Mouse (Mus musculus) gastrocnemius, adult 2 months (tissue): ENCODE data around the gene Eftud2. TPM values are rescaled to one million over a fixed set of nuclear protein-coding genes. Genes with fewer than 3 reads are reported as not detected.

Source experiments
- DNase-seq: peaks from one replicate; pipeline ENCODE4 v3.0.0; 2022
- H3K27ac ChIP-seq: fragments of 200-600 bp; 2 replicates; pipeline ENCODE4 v1.8.1; 2022; ENCODE audit warnings: mild to moderate bottlenecking
- H3K4me3 ChIP-seq: fragments of 200-600 bp; 2 replicates; pipeline ENCODE4 v1.8.1; 2022; ENCODE audit warnings: mild to moderate bottlenecking, moderate library complexity
- CTCF ChIP-seq: fragments of 200-600 bp; IDR thresholded peaks from 2 replicates; pipeline ENCODE4 v1.8.1; 2022; ENCODE audit warnings: antibody characterized with exemption, mild to moderate bottlenecking, moderate library complexity
- intact Hi-C: fragments of 180-260 bp; cut with DNase I; formaldehyde crosslinking; loops from one replicate; pipeline ENCODE4 v1.15.1; 2025
- total RNA-seq, 2 experiments: library from RNA; stranded (reverse); gene quantifications; 2 replicates each; pipeline ENCODE4 v1.2.3; 2021

Gene Eftud2
- total RNA-seq, 2 experiments from 2014 or later = 25.6 to 29.5 TPM

- no peak for TF ChIP-seq CTCF
- peak; percentile 9 for DNase-seq
- H3K27ac ChIP-seq = no peak overlapping the region
- H3K4me3 ChIP-seq = no peak overlapping the region
- intact Hi-C loops = no loop called here
Observed at GRCm38 (mm10) chr11:102896641-102897040, 15.9 kb upstream of the Eftud2 start.

- TF ChIP-seq CTCF = no peak
- DNase-seq = peak; percentile 9
- no peak overlapping the region for H3K4me3 ChIP-seq
- intact Hi-C loops = no loop called here
- no peak overlapping the region for H3K27ac ChIP-seq
Observed at GRCm38 (mm10) chr11:102895779-102896178, 15.0 kb upstream of the Eftud2 start.

GRCm38 (mm10) chr11:102894716-102895115 is 13.9 kb upstream of the Eftud2 start:
- intact Hi-C loops = no loop called here
- no peak for TF ChIP-seq CTCF

GRCm38 (mm10) chr11:102893015-102893651 is 12.3 kb upstream of the Eftud2 start:
- intact Hi-C loops = no loop called here
- peak; percentile 81 for DNase-seq
- Histone ChIP-seq H3K4me3 (peak overlapping the region; percentile 70), H3K27ac (peak overlapping the region; percentile 36)
- TF ChIP-seq CTCF = peak; percentile 80

More at GRCm38 (mm10) chr11:102894716-102895115, 13.9 kb upstream of the Eftud2 start:
- peak; percentile 7 for DNase-seq
- Histone ChIP-seq H3K27ac (no peak overlapping the region), H3K4me3 (no peak overlapping the region)

- H3K4me3 ChIP-seq = no peak overlapping the region
- intact Hi-C loops = no loop called here
- no peak for TF ChIP-seq CTCF
- H3K27ac ChIP-seq = no peak overlapping the region
- no peak for DNase-seq
Observed at GRCm38 (mm10) chr11:102890096-102890495, 9.3 kb upstream of the Eftud2 start.

- peak; percentile 5 for DNase-seq
- TF ChIP-seq CTCF = no peak
- intact Hi-C loops = no loop called here
- no peak overlapping the region for H3K27ac ChIP-seq
- H3K4me3 ChIP-seq = no peak overlapping the region
Observed at GRCm38 (mm10) chr11:102888135-102888534, 7.3 kb upstream of the Eftud2 start.

GRCm38 (mm10) chr11:102887433-102887832 is 6.6 kb upstream of the Eftud2 start:
- intact Hi-C loops = no loop called here
- no peak overlapping the region for H3K4me3 ChIP-seq
- H3K27ac ChIP-seq = no peak overlapping the region
- no peak for TF ChIP-seq CTCF
- peak; percentile 7 for DNase-seq

GRCm38 (mm10) chr11:102884616-102885219 is 3.9 kb upstream of the Eftud2 start, which contains the start of gene Fam187a:
Gene Fam187a, plus strand, starts transcription at chr11:102885169.
- Histone ChIP-seq H3K4me3 (no peak within 1 kb of the TSS), H3K27ac (no peak within 1 kb of the TSS)
- intact Hi-C loops = no loop called here
- DNase-seq = peak; percentile 8
- TF ChIP-seq CTCF = no peak

- peak overlapping the region; percentile 100 for H3K27ac ChIP-seq
- TF ChIP-seq CTCF = no peak
Observed at GRCm38 (mm10) chr11:102881314-102882198, 771 bp upstream of the Eftud2 start.

GRCm38 (mm10) chr11:102879558-102879957 is 1.2 kb downstream of the Eftud2 start:
- intact Hi-C loops = no loop called here
- H3K4me3 ChIP-seq = no peak overlapping the region
- TF ChIP-seq CTCF = no peak
- H3K27ac ChIP-seq = no peak overlapping the region
- peak; percentile 3 for DNase-seq

More at GRCm38 (mm10) chr11:102881314-102882198, 771 bp upstream of the Eftud2 start:
- intact Hi-C loops = no loop called here
- peak overlapping the region; percentile 95 for H3K4me3 ChIP-seq
- peak; percentile 12 for DNase-seq

- peak; percentile 15 for DNase-seq
- no peak overlapping the region for H3K27ac ChIP-seq
- intact Hi-C loops = no loop called here
- no peak for TF ChIP-seq CTCF
- H3K4me3 ChIP-seq = no peak overlapping the region
Observed at GRCm38 (mm10) chr11:102874801-102875334, 5.9 kb downstream of the Eftud2 start.

- Histone ChIP-seq H3K27ac (no peak overlapping the region), H3K4me3 (no peak overlapping the region)
- intact Hi-C loops = loop anchor here (1.0 kb wide), 1 partner anchor 90 kb away; no protein-coding TSS in a partner anchor
- peak; percentile 74 for DNase-seq
- TF ChIP-seq CTCF = peak; percentile 77
Observed at GRCm38 (mm10) chr11:102864272-102864671, 16.5 kb downstream of the Eftud2 start.
